Mouse (Mus musculus): ENCODE data around the gene Gdpd5. TPM values are rescaled to one million over a fixed set of nuclear protein-coding genes. Genes with fewer than 3 reads are reported as not detected.

Gdpd5 gene
- polyA plus RNA-seq, 1 experiment from 2014 or later: 15.4 TPM

DNA sequence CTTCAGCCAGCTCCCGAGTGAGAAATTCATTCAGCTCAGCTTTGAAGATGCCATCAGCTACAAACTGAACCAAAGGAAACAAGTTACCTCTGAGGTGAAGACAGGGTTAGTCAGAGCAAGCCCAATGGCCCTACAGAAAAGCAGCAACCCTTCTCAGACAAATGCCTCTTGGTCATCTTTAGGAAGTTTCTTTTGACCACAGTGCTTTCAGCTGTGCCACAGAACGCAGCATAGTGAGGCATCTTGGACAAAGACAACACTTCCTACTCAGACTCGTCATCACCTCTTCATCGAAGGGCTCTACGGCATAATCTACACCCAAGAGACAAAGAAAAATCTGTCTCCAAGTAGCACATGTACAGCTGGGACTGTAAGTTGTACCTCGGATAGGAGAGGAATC lies 101.4 kb downstream of the Gdpd5 start:
- Histone ChIP-seq H3K4me3 (ENCODE audit: low read length) (peak overlapping the region; percentile 91), H3K36me3 (ENCODE audit: control insufficient read depth, insufficient read depth, low read length) (peaks cover 49% of the 10 kb centered on the region), H3K4me2 (replicated peaks; ENCODE audit: low read depth, low read length) (peak overlapping the region; percentile 86), H3K27me3 (ENCODE audit: control insufficient read depth, insufficient read depth, low read length) (no peaks in the 10 kb centered on the region), H3K4me1 (ENCODE audit: control insufficient read depth, insufficient read depth, low read length) (peaks cover 27% of the 10 kb centered on the region), H3K9me3 (ENCODE audit: control insufficient read depth, low read length) (no peaks in the 10 kb centered on the region), H3K9ac (ENCODE audit: low read depth, low read length) (peak overlapping the region; percentile 83), H3K27ac (ENCODE audit: low read depth, low read length) (peak overlapping the region; percentile 80)
- 1% methylated on average over 6 of the region's 6 CpGs for WGBS
- no peak for ATAC-seq (ENCODE audit: low FRiP score, low TSS enrichment)

DNA sequence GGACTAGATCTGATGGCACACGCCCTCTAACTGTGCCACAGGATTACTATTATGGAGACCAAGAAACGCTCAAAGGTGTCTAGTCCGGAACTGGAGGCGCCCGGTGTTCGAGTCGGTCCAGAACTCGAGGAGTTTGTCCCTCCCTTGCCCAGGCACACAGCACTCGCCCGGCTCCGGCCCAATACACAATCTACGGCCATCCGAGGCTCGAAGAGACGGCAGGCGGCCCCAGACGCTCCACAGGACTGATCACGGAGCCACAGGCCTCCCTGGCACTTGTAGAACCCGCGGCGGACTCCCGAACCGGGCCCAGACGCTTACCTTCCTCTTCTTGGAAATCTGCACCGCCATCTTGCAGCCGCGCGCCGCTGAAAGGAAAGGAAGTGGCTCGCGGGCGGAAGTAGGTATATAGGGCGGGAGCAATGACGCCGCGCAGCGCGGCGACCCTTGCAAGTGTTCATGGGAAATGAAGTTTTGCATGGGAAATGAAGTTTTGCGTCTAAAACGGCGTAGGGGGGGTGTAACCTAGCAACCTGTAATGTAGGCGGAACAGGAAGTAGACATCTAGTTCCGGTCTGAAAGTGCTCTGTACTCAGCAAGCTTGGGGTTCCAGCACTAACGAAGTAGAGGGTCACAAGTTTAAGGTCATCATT lies 102.2 kb downstream of the Gdpd5 start, which contains the start of gene Rps3:
TSS of gene Rps3 (minus strand) at position 468 of the 653 bp plus-strand sequence.
- Histone ChIP-seq H3K27me3 (ENCODE audit: control insufficient read depth, insufficient read depth, low read length) (no peaks in the 10 kb centered on the region), H3K9me3 (ENCODE audit: control insufficient read depth, low read length) (no peaks in the 10 kb centered on the region), H3K27ac (ENCODE audit: low read depth, low read length) (peak within 1 kb of the TSS; percentile 80), H3K4me2 (replicated peaks; ENCODE audit: low read depth, low read length) (peak within 1 kb of the TSS; percentile 86), H3K9ac (ENCODE audit: low read depth, low read length) (peak within 1 kb of the TSS; percentile 83), H3K36me3 (ENCODE audit: control insufficient read depth, insufficient read depth, low read length) (peaks cover 42% of the 10 kb centered on the region), H3K4me1 (ENCODE audit: control insufficient read depth, insufficient read depth, low read length) (peaks cover 27% of the 10 kb centered on the region), H3K4me3 (ENCODE audit: low read length) (peak within 1 kb of the TSS; percentile 91)
- peak; percentile 97 for ATAC-seq (ENCODE audit: low FRiP score, low TSS enrichment)
- under 1% methylated on average over 45 of the region's 45 CpGs for WGBS

DNA sequence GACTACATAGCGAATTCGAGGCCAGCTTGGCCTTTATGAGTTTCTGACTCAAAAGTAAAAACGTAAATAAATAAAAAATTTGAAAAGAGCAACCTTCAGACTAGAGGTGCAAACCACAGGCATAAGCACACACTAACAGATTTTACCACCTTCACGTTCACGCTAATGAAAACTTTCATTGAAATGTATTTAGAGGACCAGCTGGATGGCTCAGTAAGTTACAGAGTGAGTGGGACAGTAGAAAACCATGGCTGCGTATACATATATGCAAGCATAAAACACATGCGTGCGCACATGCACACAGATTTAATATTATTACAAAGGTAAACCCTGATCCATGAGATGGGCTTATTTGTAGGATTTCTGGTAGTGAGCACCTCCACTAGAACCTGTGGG lies 102.7 kb downstream of the Gdpd5 start:
- Histone ChIP-seq H3K27me3 (ENCODE audit: control insufficient read depth, insufficient read depth, low read length) (no peaks in the 10 kb centered on the region), H3K27ac (ENCODE audit: low read depth, low read length) (no peak overlapping the region)

DNA sequence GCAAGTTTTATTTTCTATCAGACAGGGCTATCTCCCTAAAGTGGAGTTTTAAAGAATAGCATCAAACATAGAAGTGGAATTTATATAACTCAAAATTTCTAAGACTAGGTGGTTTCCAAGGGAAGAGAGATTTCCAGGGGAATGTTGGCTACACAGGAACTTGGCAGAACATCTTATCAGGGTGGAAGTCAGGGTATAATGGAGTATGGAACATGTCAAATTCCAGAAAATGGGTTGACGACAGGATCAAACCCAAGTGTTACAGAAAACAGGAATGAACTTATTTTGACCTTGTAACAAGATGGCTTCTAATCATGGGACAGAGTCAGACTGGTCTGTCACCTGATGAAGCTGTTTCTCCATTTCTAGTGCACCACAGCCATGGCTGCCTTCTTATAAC lies 103.5 kb downstream of the Gdpd5 start:
- Histone ChIP-seq H3K36me3 (ENCODE audit: control insufficient read depth, insufficient read depth, low read length) (peaks cover 29% of the 10 kb centered on the region), H3K9me3 (ENCODE audit: control insufficient read depth, low read length) (no peaks in the 10 kb centered on the region), H3K9ac (ENCODE audit: low read depth, low read length) (no peak overlapping the region), H3K27ac (ENCODE audit: low read depth, low read length) (no peak overlapping the region), H3K4me3 (ENCODE audit: low read length) (no peak overlapping the region), H3K4me1 (ENCODE audit: control insufficient read depth, insufficient read depth, low read length) (peaks cover 27% of the 10 kb centered on the region), H3K27me3 (ENCODE audit: control insufficient read depth, insufficient read depth, low read length) (no peaks in the 10 kb centered on the region), H3K4me2 (replicated peaks; ENCODE audit: low read depth, low read length) (no peak overlapping the region)
- no peak for ATAC-seq (ENCODE audit: low FRiP score, low TSS enrichment)
- 85% methylated on average over 1 of the region's 1 CpGs for WGBS

More for the DNA sequence above, 102.7 kb downstream of the Gdpd5 start:
- H3K4me3 ChIP-seq (ENCODE audit: low read length): no peak overlapping the region; the same call in 1 of the 2 replicates
- H3K9me3 ChIP-seq (ENCODE audit: control insufficient read depth, low read length): no peaks in the 10 kb centered on the region
- H3K36me3 ChIP-seq (ENCODE audit: control insufficient read depth, insufficient read depth, low read length): peaks cover 37% of the 10 kb centered on the region
- WGBS: 44% methylated on average over 8 of the region's 8 CpGs
- peak overlapping the region; percentile 31 for H3K4me2 ChIP-seq (replicated peaks; ENCODE audit: low read depth, low read length)
- ATAC-seq (ENCODE audit: low FRiP score, low TSS enrichment): 0 out of 2 replicates have a peak, but pooled peaks have one; percentile 17
- no peak overlapping the region for H3K9ac ChIP-seq (ENCODE audit: low read depth, low read length)
- H3K4me1 ChIP-seq (ENCODE audit: control insufficient read depth, insufficient read depth, low read length): peaks cover 27% of the 10 kb centered on the region

DNA sequence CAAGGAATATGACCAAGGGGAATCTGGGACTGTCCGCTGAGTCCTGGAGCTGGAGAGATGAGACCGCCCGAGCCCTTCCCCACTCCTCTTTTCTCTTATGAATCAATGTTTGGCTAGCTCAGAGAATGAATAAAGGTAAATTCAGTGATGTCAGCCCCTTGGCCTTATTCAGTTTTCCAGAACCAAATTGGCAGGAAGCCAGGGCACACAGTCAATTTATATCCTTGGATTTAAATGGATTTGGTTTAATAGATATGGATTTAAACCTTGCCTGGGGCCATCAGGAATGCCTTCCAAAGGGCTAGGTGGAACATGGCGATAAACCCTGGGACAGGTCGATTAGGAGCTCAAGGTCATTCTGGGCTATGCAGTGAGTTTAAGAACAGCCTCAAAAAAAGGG lies 108.5 kb downstream of the Gdpd5 start:
- Histone ChIP-seq H3K27me3 (ENCODE audit: control insufficient read depth, insufficient read depth, low read length) (no peaks in the 10 kb centered on the region), H3K9ac (ENCODE audit: low read depth, low read length) (no peak overlapping the region), H3K27ac (ENCODE audit: low read depth, low read length) (no peak overlapping the region), H3K4me1 (ENCODE audit: control insufficient read depth, insufficient read depth, low read length) (no peaks in the 10 kb centered on the region), H3K4me3 (ENCODE audit: low read length) (no peak overlapping the region), H3K4me2 (replicated peaks; ENCODE audit: low read depth, low read length) (no peak overlapping the region), H3K9me3 (ENCODE audit: control insufficient read depth, low read length) (0 out of 2 replicates have a peak, but pooled peaks cover 3% of the 10 kb centered on the region), H3K36me3 (ENCODE audit: control insufficient read depth, insufficient read depth, low read length) (no peaks in the 10 kb centered on the region)
- 81% methylated on average over 5 of the region's 5 CpGs for WGBS
- ATAC-seq (ENCODE audit: low FRiP score, low TSS enrichment): no peak

DNA sequence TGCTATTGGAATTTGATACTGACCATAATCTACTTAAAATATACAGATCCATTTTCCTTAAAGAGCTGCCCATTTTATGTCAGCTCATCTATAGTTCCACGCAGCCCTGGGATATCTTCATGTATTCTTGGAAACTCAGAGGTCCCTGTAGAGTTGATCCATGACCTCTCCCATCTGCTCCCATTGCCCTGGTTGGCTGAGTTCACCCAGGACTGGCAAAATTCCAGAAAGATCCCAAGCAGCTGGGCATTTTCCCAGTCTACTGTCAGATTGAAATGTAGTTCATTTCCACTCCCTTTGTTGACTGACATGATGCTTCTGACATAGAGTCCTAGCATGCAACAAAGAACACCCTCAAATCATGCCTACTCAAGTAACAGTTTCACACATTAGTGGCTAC lies 117.9 kb downstream of the Gdpd5 start:
- Histone ChIP-seq H3K9ac (ENCODE audit: low read depth, low read length) (no peak overlapping the region), H3K9me3 (ENCODE audit: control insufficient read depth, low read length) (no peaks in the 10 kb centered on the region), H3K27me3 (ENCODE audit: control insufficient read depth, insufficient read depth, low read length) (no peaks in the 10 kb centered on the region), H3K4me2 (replicated peaks; ENCODE audit: low read depth, low read length) (no peak overlapping the region), H3K4me1 (ENCODE audit: control insufficient read depth, insufficient read depth, low read length) (no peaks in the 10 kb centered on the region), H3K4me3 (ENCODE audit: low read length) (no peak overlapping the region), H3K36me3 (ENCODE audit: control insufficient read depth, insufficient read depth, low read length) (no peaks in the 10 kb centered on the region), H3K27ac (ENCODE audit: low read depth, low read length) (no peak overlapping the region)
- ATAC-seq (ENCODE audit: low FRiP score, low TSS enrichment): no peak
- WGBS: 37% methylated on average over 1 of the region's 1 CpGs

DNA sequence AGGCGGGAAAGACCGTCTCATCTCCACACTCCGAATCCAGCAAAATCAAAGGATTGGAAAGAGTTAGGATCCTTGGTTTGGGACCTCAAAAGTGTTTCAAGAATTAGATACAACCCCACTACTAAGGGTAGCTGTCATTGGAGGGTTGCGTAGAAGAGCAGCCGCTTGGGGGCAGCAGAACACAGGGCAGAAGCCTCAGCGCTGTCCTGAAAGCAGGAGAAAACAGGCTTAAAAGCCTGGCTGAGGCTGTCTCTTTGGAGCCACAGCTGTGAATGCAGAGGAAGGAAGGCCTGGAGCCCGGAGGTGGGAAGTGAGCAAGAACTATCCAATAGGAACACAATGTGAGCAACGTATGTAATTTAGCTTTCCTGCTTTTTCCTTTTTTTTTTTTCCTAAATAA lies 119.0 kb downstream of the Gdpd5 start:
- Histone ChIP-seq H3K36me3 (ENCODE audit: control insufficient read depth, insufficient read depth, low read length) (no peaks in the 10 kb centered on the region), H3K4me3 (ENCODE audit: low read length) (no peak overlapping the region), H3K27me3 (ENCODE audit: control insufficient read depth, insufficient read depth, low read length) (no peaks in the 10 kb centered on the region), H3K9me3 (ENCODE audit: control insufficient read depth, low read length) (no peaks in the 10 kb centered on the region), H3K27ac (ENCODE audit: low read depth, low read length) (no peak overlapping the region), H3K4me2 (replicated peaks; ENCODE audit: low read depth, low read length) (no peak overlapping the region), H3K4me1 (ENCODE audit: control insufficient read depth, insufficient read depth, low read length) (no peaks in the 10 kb centered on the region), H3K9ac (ENCODE audit: low read depth, low read length) (no peak overlapping the region)
- ATAC-seq (ENCODE audit: low FRiP score, low TSS enrichment): peak; percentile 91
- WGBS: 2% methylated on average over 8 of the region's 8 CpGs

DNA sequence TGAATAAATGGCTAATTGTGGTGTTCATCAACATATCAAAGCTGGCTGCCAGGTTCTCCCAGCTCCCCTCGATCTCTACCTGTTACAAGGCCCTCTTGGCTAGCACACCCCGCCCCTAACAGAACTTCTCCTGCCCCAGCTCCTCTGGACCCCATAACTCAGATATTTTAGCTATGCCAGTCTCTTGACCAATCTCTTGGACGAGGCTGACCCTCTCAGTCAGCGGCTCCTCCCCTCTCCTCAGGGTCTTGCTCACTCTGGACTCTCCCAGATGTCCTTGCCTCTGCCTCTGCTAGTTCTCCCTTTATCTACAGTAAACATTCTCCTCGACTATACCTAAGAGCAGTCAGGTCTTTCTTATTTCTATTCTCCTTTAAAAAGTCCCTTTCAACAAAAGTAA lies 119.4 kb downstream of the Gdpd5 start:
- Histone ChIP-seq H3K27ac (ENCODE audit: low read depth, low read length) (no peak overlapping the region), H3K9me3 (ENCODE audit: control insufficient read depth, low read length) (no peaks in the 10 kb centered on the region), H3K4me1 (ENCODE audit: control insufficient read depth, insufficient read depth, low read length) (no peaks in the 10 kb centered on the region), H3K36me3 (ENCODE audit: control insufficient read depth, insufficient read depth, low read length) (no peaks in the 10 kb centered on the region), H3K27me3 (ENCODE audit: control insufficient read depth, insufficient read depth, low read length) (no peaks in the 10 kb centered on the region), H3K4me3 (ENCODE audit: low read length) (no peak overlapping the region), H3K4me2 (replicated peaks; ENCODE audit: low read depth, low read length) (no peak overlapping the region), H3K9ac (ENCODE audit: low read depth, low read length) (no peak overlapping the region)
- WGBS: 24% methylated on average over 5 of the region's 5 CpGs
- 0 out of 2 replicates have a peak, but pooled peaks have one; percentile 15 for ATAC-seq (ENCODE audit: low FRiP score, low TSS enrichment)

DNA sequence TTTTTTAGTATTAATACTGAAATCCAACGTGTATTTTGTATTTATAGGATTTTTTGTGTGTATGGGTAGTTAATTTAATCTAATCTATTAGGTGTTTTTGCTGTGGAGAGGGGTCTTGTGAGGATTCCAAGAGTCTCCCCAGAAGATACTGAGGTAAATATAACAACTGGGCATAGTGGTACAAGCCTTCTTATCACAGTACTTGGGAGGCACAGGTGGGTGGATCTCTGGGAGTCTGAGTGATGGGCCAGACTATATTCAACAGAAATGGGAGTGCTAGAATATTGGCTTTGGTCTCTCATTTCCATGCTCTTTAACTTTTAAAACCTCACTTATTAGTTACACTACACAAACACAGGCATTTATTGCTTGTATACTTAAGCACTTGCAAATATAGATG lies 119.9 kb downstream of the Gdpd5 start:
- Histone ChIP-seq H3K9me3 (ENCODE audit: control insufficient read depth, low read length) (no peaks in the 10 kb centered on the region), H3K4me2 (replicated peaks; ENCODE audit: low read depth, low read length) (no peak overlapping the region), H3K27me3 (ENCODE audit: control insufficient read depth, insufficient read depth, low read length) (no peaks in the 10 kb centered on the region), H3K4me3 (ENCODE audit: low read length) (no peak overlapping the region), H3K27ac (ENCODE audit: low read depth, low read length) (no peak overlapping the region), H3K4me1 (ENCODE audit: control insufficient read depth, insufficient read depth, low read length) (no peaks in the 10 kb centered on the region), H3K36me3 (ENCODE audit: control insufficient read depth, insufficient read depth, low read length) (no peaks in the 10 kb centered on the region), H3K9ac (ENCODE audit: low read depth, low read length) (no peak overlapping the region)
- ATAC-seq (ENCODE audit: low FRiP score, low TSS enrichment): no peak
- 47% methylated on average over 1 of the region's 1 CpGs for WGBS
